Mouse (Mus musculus) forebrain, embryonic 16.5 days (tissue): ENCODE data around the gene Psmb3. TPM values are rescaled to one million over a fixed set of nuclear protein-coding genes. Genes with fewer than 3 reads are reported as not detected.
A peak's percentile ranks its signal among the peaks of the same experiment; 100 is the strongest.

ENCODE experiments used
- ATAC-seq: fragments of 200-750 bp; cut with Nextera tagmentation; 2 replicates; pipeline ENCODE4 v1.8.0; 2017; ENCODE audit warnings: mild to moderate bottlenecking, moderate library complexity
- H3K27ac ChIP-seq: fragments of 300-500 bp; sonication (generic); 2 replicates; pipeline ENCODE4 v1.5.1; 2014; ENCODE audit warnings: low read length, control low read depth
- H3K27me3 ChIP-seq: fragments of 300-500 bp; sonication (generic); replicated peaks from 2 replicates; pipeline ENCODE4 v1.6.1; 2014; ENCODE audit warnings: low read length; ENCODE audit not compliant: control insufficient read depth, insufficient read depth
- H3K36me3 ChIP-seq: fragments of 300-500 bp; sonication (generic); 2 replicates; pipeline ENCODE4 v1.6.1; 2014; ENCODE audit not compliant: control insufficient read depth, insufficient read depth
- H3K4me1 ChIP-seq: fragments of 300-500 bp; sonication (generic); replicated peaks from 2 replicates; pipeline ENCODE4 v1.6.1; 2014; ENCODE audit warnings: low read length; ENCODE audit not compliant: control insufficient read depth, insufficient read depth
- H3K4me2 ChIP-seq: fragments of 300-500 bp; sonication (generic); 2 replicates; pipeline ENCODE4 v1.6.1; 2014; ENCODE audit warnings: mild to moderate bottlenecking, low read length, control low read depth
- H3K4me3 ChIP-seq: fragments of 300-500 bp; sonication (generic); replicated peaks from 2 replicates; pipeline ENCODE4 v1.5.1; 2014; ENCODE audit warnings: mild to moderate bottlenecking, low read length, control low read depth
- H3K9ac ChIP-seq: fragments of 300-500 bp; sonication (generic); replicated peaks from 2 replicates; pipeline ENCODE4 v1.6.1; 2014; ENCODE audit warnings: low read depth, low read length, control low read depth
- H3K9me3 ChIP-seq: fragments of 300-500 bp; sonication (generic); 2 replicates; pipeline ENCODE4 v1.6.1; 2016; ENCODE audit warnings: low read length; ENCODE audit not compliant: control insufficient read depth
- WGBS: fragments of 180-500 bp; shearing (Covaris S2); extraction: QIAGEN DNeasy Blood & Tissue Kit; methylation state at CpG from one replicate; pipeline ENCODE4 v1.1.7; 2014; 5-methylcytosine and 5-hydroxymethylcytosine counted together
- polyA plus RNA-seq: library from polyadenylated mRNA; unstranded; fragments of >200 nt; fragmentation: Nextera tagmentation; extraction: Ambion mirVana; gene quantifications from 2 replicates; pipeline ENCODE4 v1.2.1, GENCODE M21; 2015

Gene Psmb3
- polyA plus RNA-seq, 1 experiment from 2014 or later, result 431 TPM

- no peak overlapping the region for H3K27ac ChIP-seq
- H3K9ac ChIP-seq, result no peak overlapping the region
- peaks cover 5% of the 10 kb centered on the region for H3K36me3 ChIP-seq
- H3K4me2 ChIP-seq, result no peak overlapping the region
- no peaks in the 10 kb centered on the region for H3K9me3 ChIP-seq
- no peak for ATAC-seq
- H3K27me3 ChIP-seq, result peaks cover 12% of the 10 kb centered on the region
- H3K4me1 ChIP-seq, result peaks cover 47% of the 10 kb centered on the region
- 89% methylated on average over 7 of the region's 7 CpGs for WGBS
- H3K4me3 ChIP-seq, result no peak overlapping the region
These were observed 37.0 kb upstream of the Psmb3 start for GRCm38 (mm10) chr11:97666221-97666620.

- H3K4me3 ChIP-seq, result no peak overlapping the region
- no peak overlapping the region for H3K4me2 ChIP-seq
- H3K4me1 ChIP-seq, result peaks cover 41% of the 10 kb centered on the region
- peaks cover 7% of the 10 kb centered on the region for H3K36me3 ChIP-seq
- no peak overlapping the region for H3K9ac ChIP-seq
- no peak for ATAC-seq
- H3K9me3 ChIP-seq, result no peaks in the 10 kb centered on the region
- no peak overlapping the region for H3K27ac ChIP-seq
- WGBS, result 97% methylated on average over 15 of the region's 15 CpGs
- H3K27me3 ChIP-seq, result peaks cover 7% of the 10 kb centered on the region
These were observed 36.4 kb upstream of the Psmb3 start for GRCm38 (mm10) chr11:97666794-97667193.

DNA sequence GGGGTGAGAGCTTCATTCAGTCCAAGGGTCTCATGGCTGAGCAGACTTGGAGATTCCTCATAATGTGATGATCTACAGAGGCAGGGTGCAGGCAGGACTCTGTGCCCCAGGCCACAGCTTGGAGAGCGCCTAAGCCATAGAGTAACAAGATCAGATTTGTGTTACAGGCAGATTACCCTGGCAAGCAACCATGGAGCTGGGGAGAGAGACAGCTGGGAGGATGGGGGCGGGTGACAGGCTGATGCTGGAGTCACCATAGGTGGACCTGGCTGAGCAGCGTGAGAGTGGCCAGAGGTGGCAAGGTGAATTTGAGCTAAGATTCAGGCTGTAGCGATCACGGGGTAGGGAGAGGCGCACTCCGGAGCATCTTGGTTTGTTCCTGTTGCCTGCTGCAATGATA lies 35.0 kb upstream of the Psmb3 start:
- Histone ChIP-seq H3K27me3 (no peaks in the 10 kb centered on the region), H3K4me3 (no peak overlapping the region), H3K4me1 (peaks cover 31% of the 10 kb centered on the region), H3K27ac (no peak overlapping the region), H3K9me3 (no peaks in the 10 kb centered on the region), H3K4me2 (no peak overlapping the region), H3K9ac (no peak overlapping the region), H3K36me3 (peaks cover 14% of the 10 kb centered on the region)
- ATAC-seq, result no peak
- 94% methylated on average over 7 of the region's 7 CpGs for WGBS

- 46% methylated on average over 15 of the region's 15 CpGs for WGBS
- Histone ChIP-seq H3K27ac (no peak overlapping the region; the same call in 1 of the 2 replicates), H3K36me3 (peaks cover 23% of the 10 kb centered on the region)
These were observed 33.9 kb upstream of the Psmb3 start for GRCm38 (mm10) chr11:97669268-97669667.

DNA sequence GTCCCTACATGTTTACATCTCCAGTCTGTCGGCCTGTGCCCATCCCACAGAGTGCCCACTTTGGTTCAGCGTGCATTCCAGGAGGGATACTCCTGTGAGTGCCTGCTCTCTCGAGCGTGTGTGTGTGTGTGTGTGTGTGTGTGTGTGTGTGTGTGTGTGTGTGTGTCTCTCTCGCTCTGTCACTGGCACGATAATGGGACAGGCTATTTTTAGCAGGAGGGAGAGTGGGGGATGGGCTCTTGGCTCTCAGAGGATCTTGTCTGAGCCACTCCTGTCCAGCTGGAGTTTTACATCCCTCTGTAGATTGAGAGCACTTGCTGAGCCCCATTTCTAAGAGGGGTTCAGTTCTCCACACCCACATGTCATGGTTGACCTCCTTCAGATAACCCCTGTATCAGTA lies 33.4 kb upstream of the Psmb3 start:
- peaks cover 23% of the 10 kb centered on the region for H3K4me1 ChIP-seq
- H3K4me3 ChIP-seq, result no peak overlapping the region
- ATAC-seq, result peak; percentile 18
- no peak overlapping the region for H3K9ac ChIP-seq
- H3K4me2 ChIP-seq, result no peak overlapping the region
- H3K27me3 ChIP-seq, result no peaks in the 10 kb centered on the region
- H3K36me3 ChIP-seq, result peaks cover 29% of the 10 kb centered on the region
- no peaks in the 10 kb centered on the region for H3K9me3 ChIP-seq
- no peak overlapping the region; the same call in 1 of the 2 replicates for H3K27ac ChIP-seq
- 23% methylated on average over 6 of the region's 6 CpGs for WGBS

More at GRCm38 (mm10) chr11:97669268-97669667, 33.9 kb upstream of the Psmb3 start:
- Histone ChIP-seq H3K9me3 (no peaks in the 10 kb centered on the region), H3K4me1 (peaks cover 29% of the 10 kb centered on the region), H3K9ac (no peak overlapping the region), H3K4me3 (no peak overlapping the region), H3K4me2 (no peak overlapping the region), H3K27me3 (no peaks in the 10 kb centered on the region)
- no peak for ATAC-seq

DNA sequence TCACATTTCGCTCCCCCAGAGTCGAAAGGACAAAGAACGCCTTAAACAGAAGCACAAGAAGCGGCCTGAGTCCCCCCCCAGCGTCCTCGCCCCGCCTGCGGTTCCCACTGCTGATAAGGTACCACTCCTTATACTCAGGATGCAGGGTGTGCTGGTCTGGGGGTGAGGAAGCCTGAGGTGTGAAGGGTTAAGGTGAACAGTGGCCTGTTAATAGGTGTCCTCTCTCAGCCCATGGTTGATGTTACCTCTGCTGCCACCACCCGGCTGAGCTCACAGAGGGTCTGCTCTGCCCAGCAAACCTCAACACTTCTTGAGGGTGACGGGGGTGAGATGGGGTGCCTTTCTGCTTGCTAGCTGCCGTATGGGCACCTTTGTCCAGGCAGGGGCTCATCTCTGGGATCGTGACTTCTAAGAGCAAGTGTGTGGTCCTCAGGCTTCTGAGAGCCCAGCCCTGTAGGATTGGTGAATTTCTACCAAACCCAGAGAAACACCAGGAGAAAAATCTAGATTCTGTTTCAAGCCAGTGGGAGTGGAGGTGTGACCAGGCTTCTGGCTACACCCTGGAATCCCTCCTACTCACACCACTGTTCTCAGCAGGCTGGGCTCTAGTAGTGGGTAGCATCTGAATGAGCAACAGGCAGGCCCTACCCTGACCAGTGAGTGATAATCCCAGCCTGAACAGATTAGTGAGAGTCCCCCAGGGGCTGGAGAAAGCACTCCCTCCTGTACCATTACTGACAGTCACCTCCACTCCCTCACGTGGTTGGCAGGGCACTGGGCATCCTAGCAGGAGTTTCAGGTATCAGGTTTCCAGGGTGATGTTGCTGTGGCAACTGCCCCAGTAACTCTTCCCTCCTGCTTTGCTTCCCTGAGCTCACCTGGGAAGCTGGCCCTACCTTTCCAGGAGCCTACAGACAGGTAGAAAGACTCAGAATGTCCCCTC lies 32.7 kb upstream of the Psmb3 start:
- Histone ChIP-seq H3K9ac (no peak overlapping the region), H3K4me2 (no peak overlapping the region), H3K36me3 (peaks cover 32% of the 10 kb centered on the region), H3K4me1 (peaks cover 21% of the 10 kb centered on the region), H3K9me3 (no peaks in the 10 kb centered on the region), H3K27me3 (no peaks in the 10 kb centered on the region), H3K27ac (peak overlapping the region; percentile 23), H3K4me3 (no peak overlapping the region)
- ATAC-seq, result no peak
- 62% methylated on average over 13 of the region's 13 CpGs for WGBS

DNA sequence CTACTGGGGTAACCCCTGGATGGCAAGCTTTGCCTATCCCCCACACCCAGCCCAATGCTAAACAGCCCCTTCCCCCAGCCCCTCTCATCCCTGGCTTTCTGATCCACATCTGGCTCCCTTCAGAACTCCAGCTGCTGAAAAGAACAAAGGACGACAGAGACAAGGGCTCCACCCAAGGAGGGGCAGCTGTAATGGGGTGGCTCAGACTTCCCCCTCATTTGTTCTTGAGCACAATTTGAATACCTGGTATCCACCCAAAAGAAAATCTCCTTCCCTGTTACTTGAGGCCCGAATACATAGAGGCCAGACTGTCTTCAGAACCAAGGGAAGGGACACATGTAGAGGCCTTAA lies 32.0 kb upstream of the Psmb3 start:
- no peak overlapping the region for H3K27ac ChIP-seq
- peaks cover 21% of the 10 kb centered on the region for H3K4me1 ChIP-seq
- no peak overlapping the region for H3K4me3 ChIP-seq
- peaks cover 32% of the 10 kb centered on the region for H3K36me3 ChIP-seq
- no peak overlapping the region for H3K4me2 ChIP-seq
- no peak for ATAC-seq
- 48% methylated on average over 2 of the region's 2 CpGs for WGBS
- H3K9ac ChIP-seq, result no peak overlapping the region
- no peaks in the 10 kb centered on the region for H3K9me3 ChIP-seq
- H3K27me3 ChIP-seq, result no peaks in the 10 kb centered on the region

DNA sequence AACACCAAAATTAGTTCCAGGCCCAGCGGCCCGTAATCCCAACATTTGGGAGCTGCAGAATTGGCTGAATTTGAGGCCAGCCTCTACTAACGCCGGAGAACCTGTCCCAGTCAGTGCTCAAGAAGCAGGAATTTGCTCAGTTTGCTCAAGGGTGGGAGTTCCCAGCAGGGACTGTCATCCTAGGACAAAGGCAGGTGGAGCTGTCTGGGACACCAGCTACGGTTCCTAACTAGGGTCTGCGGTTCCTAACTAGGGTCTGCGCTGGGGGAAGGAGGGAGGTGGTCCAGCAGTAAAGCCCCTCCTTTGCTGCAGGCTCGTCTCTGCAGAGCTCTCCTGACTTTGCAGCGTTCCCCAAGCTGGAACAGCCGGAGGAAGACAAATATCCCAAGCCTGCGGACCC lies 30.1 kb upstream of the Psmb3 start:
- H3K27ac ChIP-seq, result no peak overlapping the region
- ATAC-seq, result no peak
- peaks cover 29% of the 10 kb centered on the region for H3K36me3 ChIP-seq
- H3K27me3 ChIP-seq, result no peaks in the 10 kb centered on the region
- peaks cover 37% of the 10 kb centered on the region for H3K4me1 ChIP-seq
- H3K9ac ChIP-seq, result no peak overlapping the region
- H3K4me3 ChIP-seq, result no peak overlapping the region
- no peaks in the 10 kb centered on the region for H3K9me3 ChIP-seq
- 79% methylated on average over 11 of the region's 11 CpGs for WGBS
- no peak overlapping the region for H3K4me2 ChIP-seq

- WGBS, result 76% methylated on average over 15 of the region's 15 CpGs
- no peak overlapping the region for H3K4me2 ChIP-seq
These were observed 27.0 kb upstream of the Psmb3 start for GRCm38 (mm10) chr11:97676050-97676754.

More at GRCm38 (mm10) chr11:97676050-97676754, 27.0 kb upstream of the Psmb3 start:
- H3K9me3 ChIP-seq, result no peaks in the 10 kb centered on the region
- H3K27me3 ChIP-seq, result no peaks in the 10 kb centered on the region
- peaks cover 29% of the 10 kb centered on the region for H3K36me3 ChIP-seq
- no peak overlapping the region for H3K9ac ChIP-seq
- peaks cover 24% of the 10 kb centered on the region for H3K4me1 ChIP-seq
- no peak overlapping the region for H3K4me3 ChIP-seq
- no peak for ATAC-seq
- no peak overlapping the region for H3K27ac ChIP-seq
